Mouse (Mus musculus) layer of hippocampus, adult 18-20 months (tissue): Measurements from ENCODE around the gene Zfhx3. TPM values are rescaled to one million over a fixed set of nuclear protein-coding genes. Genes with fewer than 3 reads are reported as not detected.

Source experiments
- DNase-seq, 2 experiments: peaks; one replicate each; pipeline ENCODE4 v3.0.0; 2022; ENCODE audit warnings: low spot score in 2 of 2
- total RNA-seq, 2 experiments: library from RNA; stranded (reverse); gene quantifications; 2 replicates each; pipeline ENCODE4 v1.2.3; 2021

Gene Zfhx3
- total RNA-seq, 2 experiments from 2014 or later, result 4.6 to 4.8 TPM

GRCm38 (mm10) chr8:108355119-108355777, 412.8 kb downstream of the Zfhx3 start:
- no peak for DNase-seq

- DNase-seq, result no peak
These were observed 419.0 kb downstream of the Zfhx3 start for GRCm38 (mm10) chr8:108361402-108361801.

GRCm38 (mm10) chr8:108362421-108362820, 420.0 kb downstream of the Zfhx3 start:
- no peak for DNase-seq

- DNase-seq, result no peak
These were observed 421.0 kb downstream of the Zfhx3 start for GRCm38 (mm10) chr8:108363435-108363834.

GRCm38 (mm10) chr8:108363856-108364255, 421.4 kb downstream of the Zfhx3 start:
- DNase-seq, result no peak

- peak; percentile 16 to 65 for DNase-seq
These were observed 426.6 kb downstream of the Zfhx3 start for GRCm38 (mm10) chr8:108369081-108369480.

- no peak for DNase-seq
These were observed 428.3 kb downstream of the Zfhx3 start for GRCm38 (mm10) chr8:108370731-108371130.

GRCm38 (mm10) chr8:108373046-108373445, 430.6 kb downstream of the Zfhx3 start:
- DNase-seq, result no peak

GRCm38 (mm10) chr8:108378036-108378435, 435.6 kb downstream of the Zfhx3 start:
- DNase-seq, result no peak

GRCm38 (mm10) chr8:108383121-108383520, 440.7 kb downstream of the Zfhx3 start:
- no peak for DNase-seq

- no peak for DNase-seq
These were observed 444.9 kb downstream of the Zfhx3 start for GRCm38 (mm10) chr8:108387160-108387912.

- no peak for DNase-seq
These were observed 445.4 kb downstream of the Zfhx3 start for GRCm38 (mm10) chr8:108387913-108388274.

- DNase-seq, result no peak
These were observed 450.5 kb downstream of the Zfhx3 start for GRCm38 (mm10) chr8:108392909-108393308.

- DNase-seq, result no peak
These were observed 459.7 kb downstream of the Zfhx3 start for GRCm38 (mm10) chr8:108402149-108402548.

- DNase-seq, result peak; percentile 11 to 42
These were observed 464.5 kb downstream of the Zfhx3 start for GRCm38 (mm10) chr8:108406716-108407494.

- DNase-seq, result peak; percentile 37 to 67
These were observed 476.9 kb downstream of the Zfhx3 start for GRCm38 (mm10) chr8:108419162-108419844.

- no peak for DNase-seq
These were observed 480.1 kb downstream of the Zfhx3 start for GRCm38 (mm10) chr8:108422521-108422920.

- no peak for DNase-seq
These were observed 481.9 kb downstream of the Zfhx3 start for GRCm38 (mm10) chr8:108424337-108424736.

- DNase-seq, result no peak
These were observed 490.9 kb downstream of the Zfhx3 start for GRCm38 (mm10) chr8:108433321-108433720.

- DNase-seq, result no peak
These were observed 492.1 kb downstream of the Zfhx3 start for GRCm38 (mm10) chr8:108434510-108434909.

GRCm38 (mm10) chr8:108436336-108436735, 493.9 kb downstream of the Zfhx3 start:
- no peak for DNase-seq
